Mouse (Mus musculus) spleen, postnatal 10 days (tissue): Measurements from ENCODE around the gene Bag6.
"Not testable (repeated sequence)": the region's sequence is repeated elsewhere in the genome, so short reads cannot be mapped to it uniquely, and the experiment has no call there.

Experiments
- DNase-seq, 2 experiments: peaks; one replicate each; pipeline ENCODE4 v3.0.0; 2021 to 2022; ENCODE audit warnings: low spot score in 2 of 2

The Bag6 gene

DNA sequence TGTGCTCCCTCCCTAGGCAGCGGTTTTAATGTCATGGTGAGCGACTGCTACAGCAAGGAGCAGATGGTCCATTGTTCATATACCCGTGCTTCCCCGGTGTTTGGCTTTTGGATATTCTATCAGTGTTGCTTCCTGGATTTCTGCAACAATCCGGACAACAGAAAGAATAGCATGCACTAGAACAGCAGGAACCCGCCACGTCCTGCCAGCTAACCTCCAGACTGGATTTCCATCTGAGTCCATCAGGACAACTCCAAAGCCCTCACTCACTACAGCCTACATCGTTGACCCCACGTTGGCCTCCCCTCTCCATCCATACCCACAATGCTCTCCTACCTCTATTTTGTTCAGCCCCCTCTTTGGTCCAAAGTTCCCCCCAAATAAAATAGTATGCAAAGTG is 23.2 kb upstream of the Bag6 start:
- no peak for DNase-seq

DNA sequence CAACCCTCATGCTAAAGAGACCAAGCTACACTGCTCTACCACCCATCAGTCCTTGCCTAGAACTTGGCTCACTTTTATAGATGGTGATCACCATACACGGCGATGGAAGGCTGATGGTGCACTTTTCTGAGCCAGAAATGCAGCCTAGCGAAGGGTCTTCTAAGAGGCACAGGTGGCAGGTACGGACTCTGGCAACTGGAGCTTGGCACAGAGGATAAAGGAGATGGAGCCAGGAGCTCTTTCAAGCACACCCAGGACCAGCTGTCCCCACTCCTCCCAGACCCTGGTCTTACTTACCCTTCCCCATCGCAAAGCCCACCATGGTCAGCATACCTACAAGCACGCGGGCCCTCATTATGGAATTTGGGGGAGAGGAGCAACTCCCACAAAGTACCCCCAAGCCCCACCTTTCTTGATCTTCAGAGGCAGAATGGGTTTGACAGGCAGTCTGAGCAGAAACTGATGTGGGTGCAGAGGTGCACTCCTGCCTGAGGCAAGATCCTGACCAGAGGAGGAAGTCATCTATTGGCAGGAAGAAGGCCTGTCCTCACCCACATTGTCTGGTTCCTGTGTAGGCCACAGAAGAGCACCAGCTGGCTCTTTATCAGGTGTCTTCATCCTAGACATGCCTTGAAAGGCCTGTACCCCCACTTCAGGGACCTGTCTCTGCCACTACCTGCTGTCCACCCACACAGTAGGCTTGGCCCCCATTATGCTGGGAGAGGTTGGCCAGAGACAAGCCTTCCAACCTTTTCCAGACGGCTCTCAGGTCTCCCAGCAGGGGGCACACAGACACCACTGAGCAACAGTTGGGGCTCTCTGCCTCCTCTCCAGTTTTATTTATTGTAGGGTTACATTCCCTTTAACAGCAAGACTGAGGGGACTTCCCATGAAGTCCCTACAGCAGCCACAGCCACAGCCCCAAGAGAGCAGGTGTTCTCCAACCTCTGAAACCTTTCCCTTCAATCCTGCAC is 19.6 kb upstream of the Bag6 start, which contains the start of gene Ly6g5b:
Gene Ly6g5b, minus strand, starts transcription at position 383 of the 974 bp plus-strand sequence.
- DNase-seq, result peak; percentile 27 to 67

DNA sequence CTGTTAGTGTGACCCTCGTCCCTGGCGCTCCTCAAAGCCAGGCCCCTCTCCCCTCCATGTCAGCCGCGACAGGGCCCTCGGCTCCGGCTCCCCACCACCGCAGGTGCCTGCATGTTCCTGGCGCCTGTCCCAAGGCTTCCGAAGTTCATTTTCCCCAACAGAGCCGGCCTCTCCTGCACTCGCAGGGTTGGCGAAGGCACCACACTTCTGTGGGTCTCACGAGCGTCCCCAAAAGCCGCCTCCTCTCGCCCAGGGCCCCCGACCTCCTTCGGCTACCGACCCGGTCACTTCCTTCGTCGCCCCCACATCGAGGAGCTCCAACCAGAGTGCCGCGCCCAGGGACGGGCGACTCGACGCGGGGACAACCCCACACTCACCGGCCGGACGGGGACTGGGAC is 14.2 kb upstream of the Bag6 start:
- DNase-seq, result no peak

DNA sequence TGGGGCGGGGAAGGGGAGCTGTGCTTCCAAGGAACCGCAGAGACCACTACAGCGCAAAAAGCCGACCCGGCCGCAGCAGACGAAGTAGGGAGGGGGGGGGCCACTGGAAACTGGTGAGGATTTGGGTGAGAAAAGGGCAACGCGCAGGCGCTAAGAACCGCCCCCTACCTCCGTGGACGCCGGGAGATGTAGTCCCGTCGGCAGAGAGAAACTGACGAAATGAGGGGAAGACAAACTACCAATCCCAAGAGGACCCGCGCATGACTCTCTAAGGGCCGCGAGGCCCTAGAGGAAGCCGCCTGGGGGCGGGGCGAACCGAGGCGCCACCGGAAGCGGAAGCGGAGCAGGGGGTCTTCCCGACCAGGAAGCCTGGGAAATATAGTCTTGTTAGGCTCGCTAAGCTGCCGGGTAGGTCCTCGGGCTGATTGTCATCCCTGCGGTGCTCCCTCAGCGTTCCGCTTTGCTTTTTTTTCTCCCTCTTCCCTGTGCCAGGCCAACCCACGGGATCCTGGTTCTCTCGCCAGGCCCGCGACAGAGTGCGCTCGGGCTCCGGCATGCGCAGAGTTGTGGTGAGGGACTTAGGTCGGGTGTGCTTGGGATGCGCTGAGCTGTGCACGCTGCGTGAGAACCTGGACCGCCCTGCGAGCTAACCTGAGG is 13.7 kb upstream of the Bag6 start, which contains the start of gene Gpank1:
Gene Gpank1, plus strand, starts transcription at position 313 of the 657 bp plus-strand sequence.
- peak; percentile 89 to 97 for DNase-seq

DNA sequence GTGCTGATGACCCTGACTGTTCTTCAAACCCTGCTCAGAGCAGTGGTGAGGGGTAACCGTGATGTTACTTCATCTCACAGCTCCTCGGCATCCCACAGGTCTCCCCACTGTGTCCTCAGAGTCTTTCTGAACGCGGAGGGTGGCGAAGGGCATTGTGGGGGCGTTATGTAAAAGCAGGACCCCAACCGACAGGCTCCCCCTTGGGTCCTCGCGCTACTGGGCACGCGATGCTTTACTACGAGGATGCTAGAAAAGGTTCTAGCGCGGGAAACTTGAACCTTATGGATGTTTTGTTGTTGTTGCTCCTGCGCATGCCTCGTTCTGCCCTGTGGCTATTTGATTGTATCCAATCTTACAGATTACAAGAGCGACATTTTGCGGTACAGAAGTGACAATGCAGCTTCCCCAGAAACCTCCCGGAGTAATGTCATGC is 13.1 kb upstream of the Bag6 start, which contains the start of gene Csnk2b:
Gene Csnk2b, minus strand, starts transcription at position 183 of the 433 bp plus-strand sequence.
- DNase-seq, result peak in 1 of 2 experiments; percentile 64

DNA sequence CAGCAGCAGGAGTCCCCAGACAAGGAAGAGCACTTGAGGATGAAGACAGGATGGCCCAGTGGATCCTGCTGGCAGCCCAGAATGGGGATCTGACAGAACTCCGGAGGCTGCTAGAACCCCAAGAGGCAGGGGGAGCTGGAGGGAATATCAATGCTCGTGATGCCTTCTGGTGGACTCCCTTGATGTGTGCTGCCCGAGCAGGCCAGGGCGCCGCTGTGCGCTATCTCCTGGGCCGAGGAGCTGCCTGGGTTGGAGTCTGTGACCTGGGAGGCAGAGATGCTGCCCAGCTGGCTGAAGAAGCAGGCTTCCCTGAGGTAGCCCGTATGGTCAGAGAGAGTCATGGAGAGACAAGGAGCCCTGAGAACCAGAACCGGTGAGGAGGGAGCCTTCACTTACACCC is 11.7 kb upstream of the Bag6 start:
- not testable (repeated sequence) for DNase-seq

DNA sequence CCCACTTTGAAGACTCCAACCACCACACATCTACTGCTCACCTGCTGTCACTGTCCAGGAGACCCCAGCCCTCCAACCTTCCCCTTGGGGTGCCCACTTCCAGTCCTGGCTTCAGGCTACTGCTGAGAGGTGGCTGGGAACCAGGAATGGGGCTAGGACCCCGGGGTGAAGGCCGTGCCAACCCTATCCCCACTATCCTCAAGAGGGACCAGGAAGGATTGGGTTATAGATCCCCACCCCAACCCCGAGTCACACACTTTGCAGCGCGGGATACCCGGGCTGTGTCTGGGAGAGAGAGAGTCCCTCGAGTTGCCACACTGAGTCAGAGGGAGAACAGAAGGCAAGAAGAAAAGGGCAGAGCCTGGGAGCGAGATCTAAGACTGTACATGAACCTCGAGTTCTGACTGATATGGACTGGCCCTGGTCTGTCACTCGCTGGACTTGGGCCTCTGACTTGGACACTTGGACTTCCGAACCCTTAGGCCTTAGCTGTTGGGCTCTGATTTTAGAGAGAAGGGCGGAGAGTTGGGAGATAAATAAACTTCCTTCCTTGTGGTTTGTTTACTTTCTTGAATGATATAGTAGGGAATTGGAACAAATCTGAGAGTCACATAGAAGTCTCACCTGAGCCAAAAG is 10.6 kb upstream of the Bag6 start:
- DNase-seq, result not testable (repeated sequence)

DNA sequence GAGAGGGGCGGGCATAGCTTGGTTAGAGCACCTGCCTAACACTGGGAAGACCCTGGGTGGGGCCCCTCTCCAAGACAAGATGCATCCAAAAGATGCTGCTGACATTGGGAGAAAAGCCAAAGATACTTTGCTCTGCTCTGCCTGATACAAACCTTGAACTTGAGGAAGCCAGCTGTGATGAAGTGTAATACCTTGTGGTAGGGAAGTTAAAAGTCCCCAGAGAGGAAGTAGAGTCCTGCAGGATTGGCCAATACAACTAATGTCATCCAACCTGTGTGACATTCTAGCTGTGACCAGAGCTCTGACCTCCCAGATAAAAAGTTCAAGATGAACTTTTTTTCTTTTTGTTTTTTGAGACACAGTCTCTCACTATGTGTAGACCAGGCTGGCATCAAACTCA is 9.9 kb upstream of the Bag6 start:
- no peak for DNase-seq

DNA sequence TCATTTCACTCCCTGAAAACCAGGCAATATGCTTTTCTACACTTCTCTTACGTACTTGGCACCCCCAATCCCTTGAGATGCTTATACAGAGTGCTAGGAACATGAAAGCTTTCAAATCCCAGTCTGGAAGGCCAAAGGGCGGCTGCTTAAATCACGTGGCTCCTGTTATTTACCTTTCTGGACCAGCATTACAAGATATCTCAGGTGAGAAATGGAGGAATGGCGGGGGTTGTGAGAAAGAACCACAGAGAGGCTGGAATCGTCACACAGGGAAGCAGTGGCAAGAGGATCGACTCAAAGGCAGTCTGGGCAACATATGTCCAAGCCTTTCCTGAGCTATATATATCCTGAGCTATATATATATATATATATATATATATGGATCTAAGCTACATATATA is 9.4 kb upstream of the Bag6 start:
- DNase-seq, result no peak

DNA sequence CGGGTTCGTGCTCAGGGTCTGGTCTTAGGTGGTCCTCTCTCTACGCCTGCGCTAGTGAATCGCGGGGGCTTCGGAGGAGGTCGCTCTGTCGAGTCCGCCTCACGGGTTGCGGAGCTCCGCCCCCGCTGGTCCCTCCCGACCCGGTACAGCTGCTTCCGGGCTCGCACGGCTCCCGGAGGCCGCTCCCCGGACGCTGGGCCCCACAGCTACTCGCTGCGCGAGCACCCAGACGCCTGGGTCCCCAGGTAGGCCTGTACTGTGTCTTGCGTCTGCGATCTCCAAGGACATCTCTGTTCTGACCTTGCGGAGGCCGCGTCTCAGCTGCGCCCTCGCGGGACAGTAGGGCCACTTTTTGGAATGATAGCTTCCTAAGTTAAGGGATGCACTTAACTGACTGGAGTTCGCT is 8.8 kb upstream of the Bag6 start, which contains the start of gene D17H6S53E:
Gene D17H6S53E, plus strand, starts transcription at position 168 of the 406 bp plus-strand sequence.
- DNase-seq, result peak; percentile 75 to 83

DNA sequence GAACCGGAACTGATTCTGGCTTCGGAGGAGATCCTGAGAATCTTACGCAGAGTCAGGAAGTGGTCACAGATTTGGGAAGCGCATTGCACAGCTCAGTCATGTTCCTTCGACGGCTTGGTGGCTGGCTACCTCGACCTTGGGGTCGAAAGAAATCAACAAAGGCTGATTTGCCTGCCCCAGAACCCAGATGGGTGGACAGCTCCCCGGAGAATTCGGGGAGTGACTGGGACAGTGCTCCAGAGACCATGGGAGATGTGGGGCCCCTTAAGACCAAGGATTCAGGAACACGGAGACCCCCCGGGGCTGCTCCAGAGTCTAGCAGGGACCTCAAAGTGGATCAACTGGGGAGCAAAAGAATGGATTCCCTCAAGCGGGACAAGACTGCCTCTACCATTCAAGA is 8.0 kb upstream of the Bag6 start:
- DNase-seq, result no peak

DNA sequence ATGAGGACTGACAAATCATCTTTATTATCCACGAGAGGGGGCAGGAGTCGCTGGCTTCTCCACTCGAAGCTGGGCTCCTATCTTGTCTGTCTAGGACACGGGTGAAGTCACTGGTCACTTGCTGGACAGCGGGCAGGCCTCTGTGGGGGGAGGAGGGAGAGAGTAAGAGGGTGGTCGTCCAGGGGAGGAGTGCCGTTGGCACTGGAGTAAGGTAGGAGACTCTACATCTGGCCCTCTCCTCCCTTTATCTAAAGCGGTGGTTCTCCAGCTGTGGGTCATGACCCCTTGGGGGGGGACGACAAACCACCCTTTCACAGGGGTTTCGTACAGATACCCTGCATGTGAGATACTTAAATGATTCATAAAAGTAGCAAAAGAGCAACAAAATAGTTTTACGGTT is 6.0 kb upstream of the Bag6 start:
- no peak for DNase-seq

DNA sequence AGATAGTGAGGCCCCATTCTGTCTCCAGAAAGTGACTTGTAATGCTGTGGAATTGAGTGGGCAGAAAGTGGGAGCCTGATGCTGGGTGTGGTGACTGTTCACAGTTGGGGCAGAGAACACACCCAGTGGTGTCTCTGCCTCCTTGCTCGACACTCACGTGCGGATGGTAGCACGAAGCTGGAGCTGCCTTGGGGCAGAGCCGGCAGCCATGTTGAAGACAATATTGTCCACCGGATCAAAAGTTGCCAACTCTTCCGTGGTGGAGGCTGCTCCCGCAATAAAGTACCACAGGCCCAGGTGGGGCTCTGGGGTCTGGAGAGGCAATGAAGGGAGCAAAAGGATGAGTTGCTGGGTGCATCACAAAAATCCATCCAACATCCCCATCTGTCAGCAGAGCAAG is 3.9 kb upstream of the Bag6 start:
- DNase-seq, result no peak

DNA sequence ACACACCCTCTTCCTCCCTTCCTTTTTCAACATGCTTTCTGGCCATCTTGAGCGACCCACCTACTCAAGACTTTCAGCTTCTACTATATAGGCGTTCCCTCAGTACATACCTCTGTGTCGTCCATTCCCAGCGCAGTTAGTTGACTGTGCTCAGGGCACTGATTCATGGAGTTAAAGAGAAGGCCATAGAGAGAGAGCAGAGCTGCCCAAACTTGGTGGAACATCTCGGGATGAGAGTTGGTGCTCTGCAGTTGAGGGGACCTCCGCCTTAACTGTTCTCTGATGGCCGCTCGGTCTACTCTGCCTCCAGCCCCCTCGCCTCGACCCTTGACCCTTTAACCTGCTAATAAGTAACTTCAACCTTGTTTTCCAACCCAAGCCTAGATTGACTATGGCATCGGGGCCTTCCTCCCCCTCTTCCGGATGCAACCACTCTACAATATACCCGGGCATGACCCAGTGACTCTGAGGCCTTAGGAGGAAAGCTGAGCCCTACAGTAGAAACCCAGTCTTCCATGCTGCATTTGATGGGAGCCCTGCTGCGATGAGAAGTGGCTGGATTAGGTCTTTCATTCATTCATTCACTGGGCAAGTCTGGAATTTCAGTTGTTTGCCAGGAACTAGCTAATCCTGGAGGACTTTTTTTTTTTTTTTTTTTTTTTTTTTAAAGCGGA is 3.3 kb upstream of the Bag6 start, which contains the start of gene Apom:
Gene Apom, minus strand, starts transcription at position 551 of the 674 bp plus-strand sequence.
- no peak for DNase-seq

DNA sequence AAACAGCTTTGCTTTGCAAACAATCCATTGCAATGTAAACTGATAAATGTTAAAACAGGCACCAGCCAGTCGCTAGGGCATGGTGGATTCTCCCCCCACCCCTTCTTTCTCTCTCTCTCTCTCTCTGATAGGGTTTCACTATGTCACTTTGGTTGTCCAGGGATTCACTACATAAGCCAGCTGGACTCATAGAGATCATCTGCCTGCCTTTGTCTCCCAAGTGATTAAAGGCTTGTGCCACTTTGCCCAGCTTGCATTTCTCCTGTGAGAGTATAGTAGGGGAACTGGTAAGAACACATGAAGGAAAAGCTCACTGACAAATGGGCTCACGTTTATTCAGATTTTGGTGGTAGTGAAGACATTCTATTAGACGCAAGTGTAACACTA is 2.8 kb upstream of the Bag6 start:
- DNase-seq, result no peak

DNA sequence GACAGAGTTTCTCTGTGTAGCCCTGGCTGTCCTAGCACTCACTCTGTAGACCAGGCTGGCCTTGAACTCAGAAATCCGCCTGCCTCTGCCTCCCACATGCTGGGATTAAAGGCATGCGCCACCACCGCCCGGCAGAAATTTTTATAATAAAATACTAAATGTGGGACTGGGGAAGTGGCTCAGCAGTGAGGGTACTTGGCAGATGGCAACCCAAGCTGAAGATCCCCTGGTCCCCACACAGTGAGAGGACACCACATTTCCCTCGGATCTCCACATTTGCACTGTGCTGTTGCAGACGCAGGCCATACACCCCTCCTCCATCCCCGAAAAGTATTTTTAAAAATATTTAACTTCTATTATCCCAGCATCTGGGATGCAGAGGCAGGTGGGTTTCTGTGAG is 1.5 kb upstream of the Bag6 start:
- DNase-seq, result no peak

DNA sequence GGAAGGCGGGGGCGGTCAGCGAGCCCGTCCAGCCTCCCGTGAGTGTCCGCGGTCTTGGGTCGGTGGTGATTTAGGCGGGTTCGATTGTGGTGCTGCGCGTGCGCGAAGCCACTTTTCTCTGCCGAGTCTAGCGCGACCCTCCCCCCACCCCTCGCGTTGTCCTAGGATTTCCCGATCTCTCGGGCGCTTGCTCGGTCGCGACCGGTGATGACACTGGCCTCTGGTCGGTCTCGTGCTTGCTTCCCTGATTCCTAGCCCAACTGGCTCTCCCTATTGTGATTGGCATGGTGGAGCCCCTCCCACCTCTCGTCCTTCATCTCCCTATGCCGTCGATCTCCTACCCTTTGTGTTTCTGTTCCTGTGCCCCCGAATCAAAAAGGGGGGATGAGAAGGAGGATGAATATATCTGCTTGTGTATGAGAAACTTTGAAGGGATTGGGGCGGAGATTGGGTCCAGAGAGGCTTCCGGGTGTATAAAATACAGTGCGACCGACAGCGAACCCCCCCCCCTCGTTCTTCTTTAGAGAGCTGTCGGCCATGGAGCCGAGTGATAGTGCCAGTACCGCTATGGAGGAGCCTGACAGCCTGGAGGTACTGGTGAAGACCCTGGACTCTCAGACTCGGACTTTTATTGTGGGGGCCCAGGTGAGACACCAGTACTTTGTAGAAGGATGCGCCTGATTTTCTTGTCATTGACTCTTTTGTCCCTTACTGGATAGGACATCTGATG is 778 bp downstream of the Bag6 start:
- DNase-seq, result no peak

DNA sequence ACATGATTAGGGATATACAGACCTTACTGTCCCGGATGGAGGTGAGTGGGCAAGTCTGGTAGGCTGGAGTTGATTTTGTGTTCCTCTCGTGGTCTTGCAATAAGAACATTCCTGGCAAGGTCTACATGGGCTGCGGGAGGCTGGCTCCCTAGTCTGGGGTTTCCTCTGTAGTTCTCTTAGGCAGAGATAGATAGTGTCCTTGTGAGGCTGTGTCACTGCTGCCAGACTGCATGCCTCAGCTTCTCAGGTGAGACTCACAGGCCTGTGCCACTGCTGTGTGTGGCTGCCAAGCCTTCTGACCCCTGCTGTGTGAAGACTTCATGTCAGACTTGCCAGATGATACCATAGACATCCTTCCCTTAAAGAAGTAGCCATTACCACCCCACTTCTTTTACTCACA is 4.3 kb downstream of the Bag6 start:
- DNase-seq, result no peak

DNA sequence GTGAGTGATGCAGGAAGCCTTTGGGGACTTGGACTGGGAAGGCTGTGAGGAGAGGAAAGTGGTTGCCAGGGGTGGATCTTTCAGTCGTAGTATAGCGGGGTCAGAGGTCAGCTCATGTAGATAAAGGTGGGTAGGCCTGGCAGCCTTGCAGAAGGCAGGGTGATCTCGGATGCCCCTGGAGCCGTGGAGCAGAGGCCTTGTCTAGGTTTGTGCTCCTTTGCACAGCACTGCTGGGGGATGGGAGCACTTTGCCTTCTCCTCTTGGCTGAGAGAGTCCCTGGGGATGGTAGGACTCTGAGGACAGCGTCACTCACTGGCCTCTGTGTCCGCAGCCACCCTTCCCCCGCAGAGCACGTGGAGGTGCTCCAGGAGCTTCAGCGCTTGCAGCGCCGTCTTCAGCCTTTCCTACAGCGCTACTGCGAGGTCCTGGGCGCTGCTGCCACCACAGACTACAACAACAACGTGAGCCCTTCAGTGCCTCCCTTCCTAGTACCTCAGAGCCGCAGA is 5.6 kb downstream of the Bag6 start:
- DNase-seq, result no peak

DNA sequence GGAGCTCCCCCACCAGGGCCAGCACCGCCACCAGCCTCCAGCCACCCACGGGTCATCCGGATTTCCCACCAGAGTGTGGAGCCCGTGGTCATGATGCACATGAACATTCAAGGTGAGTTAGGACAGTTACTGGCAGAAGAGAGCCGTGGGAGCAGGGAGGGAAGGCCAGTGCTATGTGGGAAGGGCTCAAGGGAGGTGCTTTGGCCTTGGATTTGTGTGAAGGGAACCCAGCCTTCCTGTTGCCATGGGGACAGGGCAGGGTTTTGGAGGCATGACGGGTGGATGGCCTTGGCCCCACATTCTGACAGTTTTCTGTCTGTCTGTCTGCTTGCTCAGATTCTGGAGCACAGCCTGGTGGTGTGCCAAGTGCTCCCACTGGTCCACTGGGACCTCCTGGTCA is 7.0 kb downstream of the Bag6 start:
- DNase-seq, result no peak

DNA sequence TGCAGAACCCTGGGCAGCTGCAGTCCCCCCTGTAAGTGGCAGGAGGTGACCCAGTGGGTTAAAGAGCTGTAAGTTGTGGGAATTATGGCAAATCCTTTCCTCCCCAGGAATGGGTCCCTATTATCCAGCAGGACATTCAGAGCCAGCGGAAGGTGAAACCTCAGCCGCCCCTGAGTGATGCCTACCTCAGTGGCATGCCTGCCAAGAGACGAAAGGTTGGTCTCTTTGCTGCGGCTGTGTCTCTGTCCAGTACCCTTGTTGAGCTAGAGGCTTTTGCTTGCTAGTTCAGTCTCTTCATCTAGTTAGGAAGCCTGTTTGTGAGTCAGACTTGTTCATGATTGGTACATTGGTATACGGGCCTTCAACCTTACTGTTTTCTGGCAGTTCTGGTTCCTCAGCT is 11.2 kb downstream of the Bag6 start:
- no peak for DNase-seq
